Mouse (Mus musculus) cortical plate, adult 2 months (tissue): Measurements from ENCODE around the gene Ttc34.

Source experiments
- CTCF ChIP-seq: fragments of 200-500 bp; IDR thresholded peaks from 2 replicates; pipeline ENCODE4 v1.5.1; 2011; ENCODE audit warnings: mild to moderate bottlenecking, control low read depth, low read length; ENCODE audit not compliant: insufficient read depth; ENCODE audit errors: extremely low read depth
- POLR2A ChIP-seq: fragments of 200-500 bp; IDR thresholded peaks from 2 replicates; pipeline ENCODE4 v1.6.1; 2011; ENCODE audit warnings: mild to moderate bottlenecking, low read length, control low read depth; ENCODE audit not compliant: insufficient read depth; ENCODE audit errors: extremely low read depth

DNA sequence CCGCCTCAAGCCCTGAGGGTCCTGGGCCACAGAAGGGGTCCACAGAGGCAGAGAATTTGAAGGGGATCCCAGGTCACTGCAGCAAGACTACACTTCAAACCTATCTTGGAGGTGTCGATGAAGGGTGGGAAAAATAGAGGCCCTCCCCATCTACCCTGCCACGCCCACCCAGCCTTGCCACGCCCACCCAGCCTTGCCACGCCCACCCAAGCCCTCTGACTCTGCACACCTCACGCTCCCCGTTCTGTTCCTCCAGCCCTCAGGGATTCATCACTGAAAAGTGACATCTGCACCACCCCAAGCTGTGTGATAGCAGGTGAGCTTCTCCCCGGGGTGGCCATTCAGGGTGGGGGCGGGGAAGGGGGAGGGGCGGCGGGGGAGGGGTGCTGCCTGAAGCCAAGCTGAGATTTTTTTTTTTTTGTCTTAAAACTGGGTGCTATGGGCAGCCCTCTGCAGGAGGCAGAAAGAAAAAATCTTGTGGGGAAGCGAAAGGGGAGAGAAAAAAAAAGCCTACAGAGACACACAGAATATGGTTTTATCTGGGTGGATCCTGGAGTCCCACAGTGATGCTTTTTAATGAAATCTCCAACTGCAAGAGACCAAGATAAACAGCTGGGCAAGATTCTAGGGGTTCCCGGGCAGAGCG lies 44.9 kb downstream of the Ttc34 start:
- no peak for TF ChIP-seq CTCF
- TF ChIP-seq POLR2A, result no peak
